Mouse (Mus musculus): ENCODE measurements around the gene Klhl1. TPM values are rescaled to one million over a fixed set of nuclear protein-coding genes. Genes with fewer than 3 reads are reported as not detected.

Klhl1 gene
- total RNA-seq (2021): not detected in 2 replicates
- long read RNA-seq, experiment 1, partial matches to known transcripts: 0 of 1 reads
- long read RNA-seq, experiment 1, other reads (novel, unspliced or antisense): 1 of 1 reads
- long read RNA-seq, experiment 2: 0 reads

DNA sequence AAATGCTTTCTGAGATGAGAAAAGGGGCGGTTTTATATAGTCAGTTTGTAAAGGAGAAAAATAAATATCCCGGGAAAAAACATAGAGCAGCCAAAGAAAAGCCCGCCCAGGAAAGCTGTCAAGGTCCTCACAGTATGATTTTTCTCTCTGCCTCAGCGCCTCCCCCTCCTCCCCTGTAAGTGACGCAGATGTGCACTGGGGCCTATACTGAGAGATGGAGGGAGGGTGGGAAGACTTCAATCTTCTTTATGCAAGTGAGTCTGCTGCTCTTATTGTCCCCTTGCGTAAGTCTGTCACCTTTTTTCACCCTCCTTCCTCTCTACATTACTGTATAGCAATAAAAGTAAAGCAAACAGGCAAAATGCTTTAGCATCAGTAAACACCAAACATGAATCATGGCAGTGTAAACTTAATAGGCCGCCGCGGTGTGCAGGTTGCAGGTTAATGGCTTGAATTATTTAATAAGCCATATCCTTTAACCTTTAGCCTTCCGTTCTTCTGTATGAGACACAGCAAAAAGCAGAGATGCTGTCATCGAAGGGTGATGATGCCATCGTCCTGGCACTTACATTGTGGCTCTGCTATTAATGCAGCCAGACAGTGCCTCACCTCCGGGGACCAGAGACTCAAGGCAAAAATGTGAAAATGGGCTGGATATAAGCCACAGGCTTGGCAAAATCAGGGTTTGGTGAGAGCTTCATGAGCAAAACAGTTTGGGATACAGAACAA lies at the start of gene Klhl1:
Gene Klhl1 (minus strand): TSS at position 149 of the 729 bp plus-strand sequence.
- no peak for DNase-seq

DNA sequence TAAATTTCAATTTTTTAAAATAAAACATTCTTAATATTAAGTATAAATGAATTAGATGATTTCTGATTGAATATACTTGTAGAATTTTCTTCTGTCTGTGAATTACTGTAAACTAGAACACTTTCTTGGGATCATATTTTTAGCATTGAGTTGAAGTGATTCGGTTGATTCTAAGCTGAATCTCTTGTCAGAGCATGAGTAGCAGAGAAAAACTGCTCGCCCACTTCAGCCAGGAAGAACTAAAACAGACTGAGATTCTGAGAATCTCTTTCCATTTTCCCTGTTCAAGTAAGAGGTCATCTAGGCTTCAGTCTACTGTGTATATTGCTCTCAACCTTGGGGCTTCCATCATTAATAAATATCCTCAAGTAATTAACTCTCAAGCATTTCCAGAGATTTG lies 34.8 kb upstream of the Klhl1 start:
- DNase-seq: no peak

GRCm38 (mm10) chr14:96518151-96518953 lies 550 bp downstream of the Klhl1 start:
- DNase-seq: no peak

GRCm38 (mm10) chr14:96517727-96518126 lies 1.2 kb downstream of the Klhl1 start:
- no peak for DNase-seq

DNA sequence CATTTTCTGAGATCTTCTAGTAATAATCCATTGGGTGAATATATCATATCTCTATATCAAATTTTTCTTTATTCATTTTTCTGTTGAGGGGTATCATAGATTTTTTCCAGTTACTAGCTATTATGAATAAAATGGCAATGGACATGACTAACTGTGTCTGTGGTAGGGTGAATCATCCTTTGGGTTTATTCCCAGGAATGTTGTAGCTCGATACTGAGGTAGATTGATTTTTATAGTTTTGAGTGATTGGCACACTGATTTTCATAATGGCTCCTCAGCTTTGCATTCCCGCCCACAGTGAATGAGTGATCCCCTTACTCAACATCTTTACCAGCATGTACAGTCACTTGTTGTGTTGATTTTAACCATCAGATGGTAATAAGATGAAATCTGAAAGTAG lies 19.0 kb downstream of the Klhl1 start:
- DNase-seq: no peak

DNA sequence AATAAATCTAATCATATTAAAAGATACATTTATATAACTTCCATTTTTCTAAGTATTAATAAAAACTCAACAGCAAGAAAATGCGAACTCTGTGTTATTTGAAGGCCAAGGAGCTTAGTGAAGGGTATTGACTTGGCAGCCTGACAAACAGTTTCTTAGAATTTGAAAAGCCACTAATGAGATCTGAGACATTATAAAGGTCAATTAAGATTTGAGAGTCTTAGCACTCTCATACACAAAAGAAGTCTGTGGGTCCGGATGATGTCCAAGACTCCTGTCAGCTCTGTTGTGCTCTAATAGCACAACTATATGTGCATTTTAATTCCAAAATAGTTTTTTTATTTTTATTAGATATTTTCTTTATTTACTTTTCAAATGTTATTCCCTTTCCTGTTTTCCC lies 47.1 kb downstream of the Klhl1 start:
- DNase-seq: no peak

- no peak for DNase-seq
Measured at GRCm38 (mm10) chr14:96471336-96471735, 47.6 kb downstream of the Klhl1 start.

- no peak for DNase-seq
Measured at GRCm38 (mm10) chr14:96461756-96462155, 57.1 kb downstream of the Klhl1 start.

DNA sequence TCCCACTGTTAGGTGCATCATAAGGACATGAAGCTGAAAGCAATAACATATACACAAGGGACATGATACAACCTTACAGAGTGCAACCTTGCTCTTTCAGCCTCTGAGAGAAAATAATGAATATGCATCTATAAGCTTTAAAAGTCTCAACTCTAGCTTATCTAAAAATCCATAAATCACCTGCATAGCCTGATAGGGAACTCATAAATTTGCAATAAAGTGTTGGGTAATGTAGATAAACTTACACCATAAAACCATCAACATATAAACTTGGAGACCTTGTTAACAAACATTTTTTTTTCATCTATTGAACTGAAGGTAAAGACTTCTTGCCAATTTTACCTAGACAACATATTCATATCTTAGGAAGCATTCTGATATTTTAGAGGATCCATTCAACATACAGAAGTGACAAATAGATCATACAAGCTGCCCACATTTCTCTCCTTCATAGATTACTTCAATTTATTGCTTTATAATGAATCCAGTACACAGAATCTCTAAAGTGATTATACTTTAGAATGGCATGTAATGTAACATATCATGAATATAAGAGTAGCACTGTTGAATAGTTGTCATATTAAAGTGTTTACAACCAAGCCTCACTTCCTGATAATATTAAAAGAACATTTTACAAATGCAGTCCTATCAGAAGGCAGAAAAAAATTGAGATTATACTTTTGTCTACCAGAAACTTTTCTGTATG lies 126.7 kb downstream of the Klhl1 start:
- no peak for DNase-seq

- no peak for DNase-seq
Measured at GRCm38 (mm10) chr14:96362727-96363126, 156.2 kb downstream of the Klhl1 start.

GRCm38 (mm10) chr14:96348220-96348619 lies 170.7 kb downstream of the Klhl1 start:
- DNase-seq: no peak

DNA sequence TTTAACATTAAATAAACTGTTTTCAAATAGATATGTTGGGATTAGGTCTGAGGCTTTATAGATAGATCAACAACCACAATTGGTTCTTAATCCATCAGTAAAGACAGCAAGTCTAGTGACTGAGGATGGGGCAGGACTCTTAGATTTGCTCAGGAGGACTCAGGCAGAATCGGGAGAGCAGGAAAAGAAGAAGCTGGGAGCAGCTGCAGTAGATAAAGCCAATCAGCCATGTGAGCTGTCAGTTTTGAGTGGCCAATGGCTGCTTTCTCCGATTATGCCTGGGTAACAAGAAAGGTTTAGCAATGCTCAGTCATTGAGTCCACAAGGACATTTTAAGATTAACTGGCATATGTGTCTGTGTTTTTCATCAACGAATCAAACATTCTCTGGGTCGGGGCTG lies 187.8 kb downstream of the Klhl1 start:
- DNase-seq: no peak

DNA sequence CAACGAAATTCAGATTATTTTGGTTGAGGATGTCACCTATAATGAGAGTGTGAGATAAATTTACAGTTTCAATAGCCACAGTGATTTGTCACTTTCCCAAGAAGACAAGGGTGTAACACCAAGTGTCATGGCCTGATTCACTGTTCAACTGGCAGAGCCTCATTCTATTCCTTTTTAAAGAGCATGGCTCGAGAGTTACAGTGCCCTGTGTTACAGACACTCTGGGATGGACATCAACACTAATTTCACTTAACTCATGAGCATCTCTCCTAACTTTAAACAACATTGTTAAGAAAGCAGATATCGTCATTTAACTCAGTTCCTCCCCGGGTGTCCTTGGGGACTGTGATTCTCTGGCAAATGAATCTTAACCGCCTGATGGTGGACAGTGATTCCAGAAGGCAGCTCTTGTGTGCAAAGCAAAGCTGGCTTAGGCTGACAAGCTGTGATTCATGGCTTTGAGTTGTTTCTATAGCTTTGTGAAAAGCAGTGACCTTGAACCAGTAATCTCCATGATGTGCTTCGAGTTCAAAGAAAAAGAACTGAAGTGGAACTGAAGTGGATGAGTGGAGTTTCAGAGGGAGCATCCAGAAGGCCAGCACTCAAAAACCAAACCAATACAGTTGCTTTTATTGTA lies 301.0 kb downstream of the Klhl1 start:
- DNase-seq: peak; percentile 3

DNA sequence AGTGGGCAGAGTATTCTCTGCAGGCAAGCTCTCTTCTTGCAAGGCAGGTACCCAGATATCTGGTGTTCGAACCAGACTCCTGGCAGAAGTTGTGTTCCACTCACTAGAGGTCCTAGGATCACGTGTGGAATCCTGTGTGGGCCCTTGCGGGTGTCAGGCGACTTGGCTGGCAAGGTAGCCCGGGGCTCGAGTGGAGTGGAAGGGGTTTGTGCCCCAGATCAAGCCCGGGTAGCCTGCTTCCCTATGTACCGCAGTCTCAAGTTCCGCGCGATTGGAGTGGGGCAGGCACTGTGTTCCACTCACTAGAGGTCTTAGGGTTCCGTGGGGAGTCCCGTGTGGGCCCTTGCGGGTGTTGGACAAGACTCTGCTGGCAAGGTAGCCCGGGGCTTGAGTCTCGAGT lies 324.1 kb downstream of the Klhl1 start:
- DNase-seq: peak; percentile 5

DNA sequence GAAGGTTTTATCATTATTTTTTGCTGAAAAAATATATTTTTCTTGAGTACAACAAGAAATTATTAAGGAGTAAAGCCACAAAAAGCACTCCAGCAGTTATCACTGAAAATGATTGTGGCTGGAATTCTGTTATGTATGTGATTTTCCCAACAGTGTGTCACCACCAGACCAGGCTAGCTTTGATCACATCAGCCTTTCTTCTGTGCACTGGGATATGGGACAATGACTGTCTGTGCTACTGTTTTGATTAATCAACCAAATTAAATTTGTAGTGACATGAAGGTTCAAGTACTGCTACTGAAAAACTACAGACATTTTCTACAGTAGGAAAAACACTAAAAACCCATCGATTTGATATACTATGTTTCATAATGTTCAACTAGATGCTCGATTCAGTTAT lies 344.4 kb downstream of the Klhl1 start:
- DNase-seq: no peak

DNA sequence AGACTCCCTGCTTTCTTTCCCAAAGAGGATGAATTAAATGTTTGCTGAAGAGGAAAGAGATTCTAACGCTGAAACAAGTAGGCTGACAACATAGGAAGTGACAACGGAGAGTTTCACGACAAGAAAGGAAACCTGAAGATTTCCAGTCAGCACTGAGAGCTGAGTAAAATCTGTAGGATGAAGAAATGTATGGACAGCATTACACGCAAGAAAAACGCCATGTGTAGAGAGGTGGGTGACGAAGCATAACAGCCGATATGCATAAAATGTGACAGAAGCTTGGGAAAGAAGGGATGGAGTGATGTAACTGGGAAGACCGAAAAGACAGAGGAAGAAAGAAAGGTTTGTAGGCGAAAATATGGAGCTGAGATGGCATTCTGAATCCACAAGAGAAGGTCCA lies 375.8 kb downstream of the Klhl1 start:
- no peak for DNase-seq

DNA sequence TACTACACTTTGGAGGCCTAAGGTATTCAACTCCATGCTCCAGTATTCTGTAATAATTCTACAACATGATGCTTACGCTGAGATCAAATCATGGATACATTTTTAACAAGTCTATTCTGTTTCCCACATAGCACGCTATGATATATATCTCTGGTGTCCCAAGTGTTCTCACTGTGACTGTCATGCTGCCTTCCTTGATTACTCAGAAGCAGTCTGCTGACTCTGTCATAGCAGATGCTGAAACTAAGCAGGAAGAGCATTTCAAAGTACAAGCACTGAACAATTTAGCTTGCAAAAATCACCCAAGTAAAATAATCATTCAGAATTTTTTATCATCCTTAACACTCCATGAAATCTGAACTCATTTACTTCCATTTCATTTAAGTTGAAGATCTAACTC lies 378.7 kb downstream of the Klhl1 start:
- DNase-seq: no peak

DNA sequence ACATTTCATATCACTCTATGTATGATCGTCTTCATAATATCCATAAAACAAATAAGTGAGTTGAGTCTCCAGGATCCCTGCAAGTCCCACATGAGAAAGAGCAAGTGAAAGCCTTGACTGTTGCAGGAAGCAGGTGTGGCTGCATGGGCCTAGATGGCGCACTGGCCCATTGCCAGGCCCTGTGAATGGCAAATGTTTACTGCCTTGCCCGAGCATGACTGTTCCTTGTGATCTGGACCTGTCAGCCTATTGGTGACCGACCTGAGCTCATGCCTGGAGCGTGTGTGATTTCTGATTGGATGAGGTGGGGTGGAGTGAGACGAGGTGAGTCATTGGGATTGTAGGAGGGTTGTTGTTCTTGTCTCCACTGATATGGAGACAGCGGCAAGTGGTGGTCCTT lies 411.5 kb downstream of the Klhl1 start:
- no peak for DNase-seq

GRCm38 (mm10) chr14:96081681-96082207 lies 437.2 kb downstream of the Klhl1 start:
- no peak for DNase-seq

- DNase-seq: no peak
Measured at GRCm38 (mm10) chr14:96065884-96066283, 453.0 kb downstream of the Klhl1 start.

Measured in adrenal gland, postnatal 14 days (tissue).